Mouse (Mus musculus) neural tube, embryonic 14.5 days (tissue): Measurements from ENCODE around the gene Trappc12. TPM values are rescaled to one million over a fixed set of nuclear protein-coding genes. Genes with fewer than 3 reads are reported as not detected.

Source experiments
- ATAC-seq: fragments of 200-750 bp; cut with Nextera tagmentation; 2 replicates; pipeline ENCODE4 v1.8.0; 2017; ENCODE audit warnings: low read depth, mild to moderate bottlenecking, moderate TSS enrichment, moderate library complexity
- H3K27ac ChIP-seq: fragments of 300-500 bp; sonication (generic); 2 replicates; pipeline ENCODE4 v1.5.1; 2014; ENCODE audit warnings: low read depth, mild to moderate bottlenecking, control low read depth, low read length, moderate library complexity, mixed read lengths
- H3K27me3 ChIP-seq: fragments of 300-500 bp; sonication (generic); 2 replicates; pipeline ENCODE4 v1.6.1; 2014; ENCODE audit warnings: low read length; ENCODE audit not compliant: control insufficient read depth, insufficient read depth
- H3K36me3 ChIP-seq: fragments of 300-500 bp; sonication (generic); 2 replicates; pipeline ENCODE4 v1.6.1; 2014; ENCODE audit warnings: low read length, mixed read lengths; ENCODE audit not compliant: control insufficient read depth, insufficient read depth
- H3K4me1 ChIP-seq: fragments of 300-500 bp; sonication (generic); 2 replicates; pipeline ENCODE4 v1.6.1; 2014; ENCODE audit warnings: low read length; ENCODE audit not compliant: control insufficient read depth, insufficient read depth
- H3K4me2 ChIP-seq: fragments of 300-500 bp; sonication (generic); 2 replicates; pipeline ENCODE4 v1.6.1; 2014; ENCODE audit warnings: mild to moderate bottlenecking, low read depth, low read length, control low read depth
- H3K4me3 ChIP-seq: fragments of 300-500 bp; sonication (generic); 2 replicates; pipeline ENCODE4 v1.5.1; 2014; ENCODE audit warnings: low read depth, low read length, control low read depth, mixed read lengths
- H3K9ac ChIP-seq: fragments of 300-500 bp; sonication (generic); replicated peaks from 2 replicates; pipeline ENCODE4 v1.6.1; 2014; ENCODE audit warnings: low read depth, mild to moderate bottlenecking, control low read depth, low read length, mixed read lengths
- H3K9me3 ChIP-seq: fragments of 300-500 bp; sonication (generic); 2 replicates; pipeline ENCODE4 v1.6.1; 2016; ENCODE audit warnings: low read length; ENCODE audit not compliant: control insufficient read depth
- WGBS: fragments of 180-500 bp; shearing (Covaris S2); extraction: QIAGEN DNeasy Blood & Tissue Kit; methylation state at CpG from one replicate; pipeline ENCODE4 v1.1.7; 2014; 5-methylcytosine and 5-hydroxymethylcytosine counted together
- polyA plus RNA-seq: library from polyadenylated mRNA; unstranded; fragments of >200 nt; fragmentation: Nextera tagmentation; extraction: Ambion mirVana; gene quantifications from 2 replicates; pipeline ENCODE4 v1.2.1, GENCODE M21; 2014

Gene Trappc12
- polyA plus RNA-seq, 1 experiment from 2014 or later = 46.9 TPM

DNA sequence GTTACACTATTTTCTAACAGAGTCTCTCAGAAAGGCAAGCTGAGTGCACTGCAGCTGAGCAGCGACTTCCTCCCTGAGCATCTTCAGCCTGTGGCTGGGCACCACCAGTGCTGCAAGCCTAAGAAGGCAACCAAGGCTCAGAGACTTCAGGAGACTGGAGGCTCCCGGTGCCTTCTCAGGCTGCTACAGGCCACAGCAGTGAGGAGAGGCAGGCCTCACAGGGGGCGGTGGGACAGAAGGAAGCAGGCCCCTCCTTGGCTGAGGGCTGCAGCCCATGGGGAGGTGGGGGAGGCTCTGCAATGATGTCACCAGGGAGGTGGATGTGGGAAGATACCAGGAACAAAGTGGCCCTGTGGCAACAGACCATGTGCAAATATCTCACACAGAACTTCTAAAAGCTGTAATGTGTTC, 50.2 kb downstream of the Trappc12 start:
- Histone ChIP-seq H3K9me3 (no peaks in the 10 kb centered on the region), H3K4me3 (no peak overlapping the region), H3K27ac (peak overlapping the region; percentile 90), H3K9ac (peak overlapping the region; percentile 0), H3K4me1 (peaks cover 10% of the 10 kb centered on the region; the same call in 1 of the 2 replicates), H3K36me3 (no peaks in the 10 kb centered on the region), H3K4me2 (no peak overlapping the region), H3K27me3 (no peaks in the 10 kb centered on the region)
- 20% methylated on average over 3 of the region's 3 CpGs for WGBS
- ATAC-seq = peak; percentile 59; the same call in 1 of the 2 replicates

- Histone ChIP-seq H3K4me3 (no peak overlapping the region), H3K4me2 (no peak overlapping the region), H3K27ac (peak overlapping the region; percentile 90), H3K27me3 (no peaks in the 10 kb centered on the region), H3K36me3 (no peaks in the 10 kb centered on the region), H3K9me3 (no peaks in the 10 kb centered on the region), H3K9ac (no peak overlapping the region), H3K4me1 (peaks cover 10% of the 10 kb centered on the region; the same call in 1 of the 2 replicates)
- 7% methylated on average over 6 of the region's 6 CpGs for WGBS
- no peak; the same call in 1 of the 2 replicates for ATAC-seq
These were observed 50.6 kb downstream of the Trappc12 start for GRCm38 (mm10) chr12:28699656-28700055.

DNA sequence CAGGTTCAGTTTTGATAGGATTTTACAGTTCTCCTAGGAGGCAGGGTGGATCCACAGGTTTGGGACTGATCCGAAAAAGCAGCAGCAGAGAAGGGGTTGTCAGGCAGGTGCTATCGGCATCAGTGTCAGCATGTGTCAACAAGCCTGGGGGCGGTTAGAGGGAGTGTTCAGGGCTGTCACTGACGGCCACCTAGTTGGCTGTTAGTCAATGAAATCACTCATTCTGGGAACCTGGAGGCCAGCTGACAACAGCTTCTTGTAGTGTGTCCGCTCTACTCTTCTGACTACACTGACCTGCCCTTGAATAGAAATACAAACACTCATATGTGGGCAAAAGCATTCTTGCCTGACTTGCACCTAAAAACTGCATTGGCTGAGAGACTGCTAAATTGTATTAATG, 51.2 kb downstream of the Trappc12 start:
- no peak overlapping the region for H3K9ac ChIP-seq
- no peaks in the 10 kb centered on the region for H3K27me3 ChIP-seq
- H3K4me1 ChIP-seq = peaks cover 10% of the 10 kb centered on the region; the same call in 1 of the 2 replicates
- H3K27ac ChIP-seq = no peak overlapping the region
- ATAC-seq = no peak
- no peak overlapping the region for H3K4me2 ChIP-seq
- H3K4me3 ChIP-seq = no peak overlapping the region
- 73% methylated on average over 5 of the region's 5 CpGs for WGBS
- H3K36me3 ChIP-seq = no peaks in the 10 kb centered on the region
- no peaks in the 10 kb centered on the region for H3K9me3 ChIP-seq

DNA sequence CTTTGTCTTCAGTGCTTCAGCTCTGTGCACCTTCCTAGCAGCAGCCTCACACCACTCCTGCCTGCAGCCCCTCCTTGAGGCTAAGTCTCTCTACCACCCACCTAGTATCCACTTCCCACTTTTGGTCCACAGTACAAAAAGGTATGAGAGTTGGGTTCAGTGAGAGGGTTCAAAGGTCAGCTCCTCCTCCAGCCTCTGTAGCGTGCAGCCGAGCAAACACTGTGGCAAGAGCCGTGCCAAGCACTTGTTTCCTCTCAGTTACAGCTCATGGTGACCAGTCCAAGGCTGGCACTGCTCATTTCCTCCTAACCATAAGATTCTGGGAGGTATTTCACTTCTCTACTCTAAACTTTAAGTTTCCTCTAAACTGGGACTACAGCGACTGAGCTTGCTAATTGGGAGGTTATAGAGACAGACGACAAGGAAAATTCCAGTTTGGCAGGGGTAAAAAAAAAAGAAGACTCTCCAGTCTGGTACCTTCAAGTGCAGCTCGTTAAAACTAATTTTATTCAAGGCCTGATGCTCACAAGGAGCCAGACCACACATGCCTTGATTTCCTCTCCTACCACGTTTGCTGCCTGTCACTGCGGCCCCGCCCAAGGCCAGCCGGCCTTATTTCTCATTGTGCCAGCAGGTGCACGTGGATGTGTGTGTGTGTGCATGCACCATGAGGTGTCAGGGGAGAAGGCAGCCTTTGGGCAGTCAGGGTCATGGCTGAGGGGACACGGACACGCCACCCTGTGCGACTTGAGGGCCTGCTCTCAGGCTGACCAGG, 52.3 kb downstream of the Trappc12 start:
- 76% methylated on average over 14 of the region's 14 CpGs for WGBS
- H3K4me3 ChIP-seq = no peak overlapping the region
- H3K36me3 ChIP-seq = no peaks in the 10 kb centered on the region
- H3K27me3 ChIP-seq = no peaks in the 10 kb centered on the region
- H3K4me2 ChIP-seq = no peak overlapping the region
- no peak overlapping the region for H3K9ac ChIP-seq
- H3K4me1 ChIP-seq = peaks cover 10% of the 10 kb centered on the region; the same call in 1 of the 2 replicates
- ATAC-seq = no peak
- H3K27ac ChIP-seq = no peak overlapping the region
- no peaks in the 10 kb centered on the region for H3K9me3 ChIP-seq

- peaks cover under 1% of the 10 kb centered on the region; the same call in 1 of the 2 replicates for H3K4me1 ChIP-seq
- no peak overlapping the region for H3K4me2 ChIP-seq
- no peaks in the 10 kb centered on the region for H3K27me3 ChIP-seq
- no peak overlapping the region for H3K4me3 ChIP-seq
- no peak for ATAC-seq
- WGBS = 92% methylated on average over 7 of the region's 7 CpGs
- H3K9me3 ChIP-seq = no peaks in the 10 kb centered on the region
- no peak overlapping the region for H3K9ac ChIP-seq
- H3K27ac ChIP-seq = no peak overlapping the region
- H3K36me3 ChIP-seq = peaks cover 14% of the 10 kb centered on the region
These were observed 55.5 kb downstream of the Trappc12 start for GRCm38 (mm10) chr12:28694776-28695175.

- Histone ChIP-seq H3K9me3 (no peaks in the 10 kb centered on the region), H3K27ac (no peak overlapping the region), H3K4me3 (no peak overlapping the region), H3K27me3 (no peaks in the 10 kb centered on the region), H3K9ac (no peak overlapping the region), H3K4me2 (no peak overlapping the region), H3K36me3 (peaks cover 16% of the 10 kb centered on the region), H3K4me1 (no peaks in the 10 kb centered on the region; the same call in 1 of the 2 replicates)
- 81% methylated on average over 2 of the region's 2 CpGs for WGBS
- ATAC-seq = no peak
These were observed 56.0 kb downstream of the Trappc12 start for GRCm38 (mm10) chr12:28694231-28694630.

GRCm38 (mm10) chr12:28693738-28694137, 56.5 kb downstream of the Trappc12 start:
- H3K9me3 ChIP-seq = no peaks in the 10 kb centered on the region
- no peaks in the 10 kb centered on the region for H3K4me1 ChIP-seq
- no peak for ATAC-seq
- no peak overlapping the region for H3K27ac ChIP-seq
- no peaks in the 10 kb centered on the region for H3K27me3 ChIP-seq
- no peak overlapping the region for H3K4me3 ChIP-seq
- no peak overlapping the region for H3K9ac ChIP-seq
- H3K4me2 ChIP-seq = no peak overlapping the region
- H3K36me3 ChIP-seq = peaks cover 17% of the 10 kb centered on the region
- 75% methylated on average over 3 of the region's 3 CpGs for WGBS

DNA sequence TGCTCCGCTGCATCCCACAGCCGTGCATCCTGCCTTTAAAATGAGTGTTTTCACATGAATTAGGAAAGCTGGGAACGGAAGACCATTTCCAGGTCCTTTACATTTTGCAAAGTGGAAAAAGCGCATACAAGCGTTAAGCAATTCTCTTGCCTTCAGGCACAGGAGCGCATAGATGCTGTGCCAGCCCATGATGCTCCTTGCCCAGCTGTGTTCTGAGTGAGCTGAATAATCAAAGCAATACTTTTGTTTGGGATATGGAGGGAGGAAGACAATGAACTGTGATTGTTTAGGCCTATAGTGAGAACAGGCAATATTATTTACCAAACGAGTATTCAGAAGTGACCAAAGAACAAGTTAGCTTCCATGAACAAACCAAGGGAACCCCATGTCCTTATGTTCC, 59.5 kb downstream of the Trappc12 start:
- Histone ChIP-seq H3K4me1 (no peaks in the 10 kb centered on the region), H3K36me3 (peaks cover 17% of the 10 kb centered on the region), H3K4me2 (no peak overlapping the region), H3K4me3 (no peak overlapping the region), H3K27ac (no peak overlapping the region), H3K9ac (no peak overlapping the region), H3K27me3 (no peaks in the 10 kb centered on the region), H3K9me3 (no peaks in the 10 kb centered on the region)
- no peak for ATAC-seq
- WGBS = 96% methylated on average over 7 of the region's 7 CpGs

DNA sequence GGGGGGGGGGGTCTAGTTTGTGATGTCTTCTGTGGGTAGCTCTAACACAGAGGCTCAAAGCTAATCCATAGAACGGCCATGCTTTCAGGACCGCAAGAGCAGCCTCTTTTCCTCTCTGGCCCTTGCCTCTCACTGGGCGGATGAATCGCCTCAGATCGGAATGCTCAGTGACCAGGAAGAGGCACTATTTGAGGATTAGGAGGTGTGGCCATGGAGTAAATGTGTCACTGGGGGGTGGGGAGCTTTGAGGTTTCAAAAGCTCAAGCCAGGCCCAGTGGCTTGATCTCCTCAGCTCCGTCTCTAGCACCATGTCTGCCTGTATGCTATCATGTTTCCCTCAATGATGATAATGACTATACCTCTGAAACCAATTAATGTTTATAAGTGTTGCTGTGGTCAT, 61.3 kb downstream of the Trappc12 start:
- Histone ChIP-seq H3K27me3 (no peaks in the 10 kb centered on the region), H3K4me3 (no peak overlapping the region), H3K4me1 (no peaks in the 10 kb centered on the region), H3K4me2 (no peak overlapping the region), H3K27ac (no peak overlapping the region), H3K36me3 (peaks cover 17% of the 10 kb centered on the region), H3K9me3 (no peaks in the 10 kb centered on the region), H3K9ac (no peak overlapping the region)
- ATAC-seq = no peak
- 91% methylated on average over 6 of the region's 6 CpGs for WGBS
